Mouse (Mus musculus) cortical plate, adult 2 months (tissue): Measurements from ENCODE around the gene Arhgap44.

Experiments
- CTCF ChIP-seq: fragments of 200-500 bp; IDR thresholded peaks from 2 replicates; pipeline ENCODE4 v1.5.1; 2011; ENCODE audit warnings: mild to moderate bottlenecking, control low read depth, low read length; ENCODE audit not compliant: insufficient read depth; ENCODE audit errors: extremely low read depth
- POLR2A ChIP-seq: fragments of 200-500 bp; IDR thresholded peaks from 2 replicates; pipeline ENCODE4 v1.6.1; 2011; ENCODE audit warnings: mild to moderate bottlenecking, low read length, control low read depth; ENCODE audit not compliant: insufficient read depth; ENCODE audit errors: extremely low read depth

DNA sequence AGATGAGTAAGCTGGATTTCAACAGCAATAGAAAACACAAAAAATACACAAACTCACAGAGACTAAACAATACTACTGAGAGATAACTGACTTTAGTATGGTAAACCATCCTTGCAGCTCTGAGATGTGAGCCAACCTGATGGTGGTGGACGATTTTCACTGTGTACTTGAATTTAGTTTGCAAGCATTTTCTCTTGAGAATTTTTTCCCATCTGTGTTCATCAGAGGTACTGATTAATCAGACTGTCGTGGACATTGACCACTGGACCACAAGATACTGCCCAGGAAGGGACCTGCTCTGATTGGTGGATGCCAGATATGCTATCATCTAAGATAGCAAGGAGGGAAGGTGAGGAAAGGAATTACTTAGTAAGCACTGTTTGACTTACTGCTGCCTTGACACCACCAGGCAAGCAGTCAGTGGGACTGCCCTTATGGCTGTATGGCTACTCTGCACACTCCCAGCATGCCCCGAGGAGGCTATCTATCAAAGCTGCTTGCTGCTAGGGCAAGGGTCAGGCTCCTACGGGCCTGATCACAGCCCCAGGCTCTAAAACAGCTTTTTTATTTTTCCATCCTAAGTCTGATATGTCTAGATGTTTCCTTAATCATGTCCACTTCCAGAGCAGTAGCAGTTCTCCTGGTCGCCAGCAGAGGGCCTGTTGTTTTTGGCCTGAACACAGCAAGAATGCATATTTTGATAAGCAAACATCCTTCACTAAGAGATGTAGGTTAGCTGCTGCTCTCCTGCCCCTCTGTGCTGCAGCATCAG, 74.1 kb downstream of the Arhgap44 start:
- TF ChIP-seq POLR2A (no peak), CTCF (peak; percentile 63)
